Mouse (Mus musculus) heart, embryonic 12.5 days (tissue): ENCODE data around the gene Aagab. TPM values are rescaled to one million over a fixed set of nuclear protein-coding genes. Genes with fewer than 3 reads are reported as not detected.

Source experiments
- ATAC-seq: fragments of 200-750 bp; cut with Nextera tagmentation; 2 replicates; pipeline ENCODE4 v1.8.0; 2017; ENCODE audit warnings: moderate TSS enrichment, moderate library complexity; ENCODE audit not compliant: insufficient number of reproducible peaks, low FRiP score
- H3K27ac ChIP-seq: fragments of 300-500 bp; sonication (generic); 2 replicates; pipeline ENCODE4 v1.5.1; 2016; ENCODE audit warnings: mild to moderate bottlenecking, moderate library complexity; ENCODE audit not compliant: poor library complexity, severe bottlenecking
- H3K27me3 ChIP-seq: fragments of 300-500 bp; sonication (generic); replicated peaks from 2 replicates; pipeline ENCODE4 v1.6.1; 2016; ENCODE audit warnings: mild to moderate bottlenecking, moderate library complexity
- H3K36me3 ChIP-seq: fragments of 300-500 bp; sonication (generic); 2 replicates; pipeline ENCODE4 v1.6.1; 2016; ENCODE audit warnings: mild to moderate bottlenecking, moderate library complexity
- H3K4me1 ChIP-seq: fragments of 300-500 bp; sonication (generic); replicated peaks from 2 replicates; pipeline ENCODE4 v1.6.1; 2016; ENCODE audit warnings: mild to moderate bottlenecking
- H3K4me2 ChIP-seq: fragments of 300-500 bp; sonication (generic); 2 replicates; pipeline ENCODE4 v1.6.1; 2016; ENCODE audit warnings: mild to moderate bottlenecking, moderate library complexity
- H3K4me3 ChIP-seq: fragments of 300-500 bp; sonication (generic); 2 replicates; pipeline ENCODE4 v1.5.1; 2016; ENCODE audit warnings: mild to moderate bottlenecking
- H3K9ac ChIP-seq: fragments of 300-500 bp; sonication (generic); 2 replicates; pipeline ENCODE4 v1.6.1; 2016; ENCODE audit warnings: mild to moderate bottlenecking, moderate library complexity
- H3K9me3 ChIP-seq: fragments of 300-500 bp; sonication (generic); replicated peaks from 2 replicates; pipeline ENCODE4 v1.6.1; 2016; ENCODE audit warnings: mild to moderate bottlenecking, moderate library complexity
- WGBS: fragments of 180-500 bp; shearing (Covaris S2); methylation state at CpG from one replicate; pipeline ENCODE4 v1.1.7; 2016; 5-methylcytosine and 5-hydroxymethylcytosine counted together
- polyA plus RNA-seq: library from polyadenylated mRNA; unstranded; fragments of >200 nt; fragmentation: Nextera tagmentation; extraction: Ambion mirVana; gene quantifications from 2 replicates; pipeline ENCODE4 v1.2.1, GENCODE M21; 2016

Gene Aagab
- polyA plus RNA-seq, 1 experiment from 2014 or later: 23.2 TPM

- H3K4me2 ChIP-seq: no peak overlapping the region
- peaks cover 43% of the 10 kb centered on the region for H3K4me1 ChIP-seq
- no peaks in the 10 kb centered on the region for H3K27me3 ChIP-seq
- ATAC-seq: no peak
- H3K9ac ChIP-seq: no peak overlapping the region
- no peak overlapping the region for H3K4me3 ChIP-seq
- 76% methylated on average over 2 of the region's 2 CpGs for WGBS
- H3K36me3 ChIP-seq: no peaks in the 10 kb centered on the region
- no peak overlapping the region for H3K27ac ChIP-seq
- no peaks in the 10 kb centered on the region for H3K9me3 ChIP-seq
Measured at GRCm38 (mm10) chr9:63606594-63606993, 4.1 kb downstream of the Aagab start.

- WGBS: 75% methylated on average over 6 of the region's 6 CpGs
- H3K4me2 ChIP-seq: no peak overlapping the region
- H3K9ac ChIP-seq: no peak overlapping the region
- ATAC-seq: no peak
- H3K27me3 ChIP-seq: no peaks in the 10 kb centered on the region
- no peak overlapping the region for H3K4me3 ChIP-seq
- H3K27ac ChIP-seq: no peak overlapping the region
- H3K4me1 ChIP-seq: peaks cover 56% of the 10 kb centered on the region
- H3K36me3 ChIP-seq: no peaks in the 10 kb centered on the region
- no peaks in the 10 kb centered on the region for H3K9me3 ChIP-seq
Measured at GRCm38 (mm10) chr9:63608006-63608405, 5.5 kb downstream of the Aagab start.

- no peak for ATAC-seq
- no peak overlapping the region for H3K4me2 ChIP-seq
Measured at GRCm38 (mm10) chr9:63609246-63609645, 6.8 kb downstream of the Aagab start.

GRCm38 (mm10) chr9:63609776-63610175 lies 7.3 kb downstream of the Aagab start:
- Histone ChIP-seq H3K4me1 (peaks cover 47% of the 10 kb centered on the region), H3K9me3 (no peaks in the 10 kb centered on the region), H3K27ac (no peak overlapping the region), H3K4me2 (no peak overlapping the region), H3K27me3 (no peaks in the 10 kb centered on the region), H3K4me3 (no peak overlapping the region), H3K9ac (no peak overlapping the region), H3K36me3 (no peaks in the 10 kb centered on the region)
- WGBS: 87% methylated on average over 2 of the region's 2 CpGs
- ATAC-seq: no peak

More at GRCm38 (mm10) chr9:63609246-63609645, 6.8 kb downstream of the Aagab start:
- no peak overlapping the region for H3K27ac ChIP-seq
- H3K9me3 ChIP-seq: no peaks in the 10 kb centered on the region
- no peaks in the 10 kb centered on the region for H3K36me3 ChIP-seq
- WGBS: 69% methylated on average over 8 of the region's 8 CpGs
- peaks cover 49% of the 10 kb centered on the region for H3K4me1 ChIP-seq
- H3K9ac ChIP-seq: no peak overlapping the region
- no peaks in the 10 kb centered on the region for H3K27me3 ChIP-seq
- H3K4me3 ChIP-seq: no peak overlapping the region

GRCm38 (mm10) chr9:63610231-63610630 lies 7.8 kb downstream of the Aagab start:
- no peak for ATAC-seq
- Histone ChIP-seq H3K9ac (no peak overlapping the region), H3K4me2 (no peak overlapping the region), H3K9me3 (no peaks in the 10 kb centered on the region), H3K27me3 (no peaks in the 10 kb centered on the region), H3K36me3 (no peaks in the 10 kb centered on the region), H3K4me3 (no peak overlapping the region), H3K27ac (no peak overlapping the region), H3K4me1 (peaks cover 43% of the 10 kb centered on the region)
- WGBS: 90% methylated on average over 6 of the region's 6 CpGs

- Histone ChIP-seq H3K27ac (peak overlapping the region; percentile 2), H3K27me3 (no peaks in the 10 kb centered on the region), H3K36me3 (no peaks in the 10 kb centered on the region), H3K4me1 (peaks cover 40% of the 10 kb centered on the region), H3K4me2 (0 out of 2 replicates have a peak overlapping the region, but pooled peaks have one; percentile 11), H3K9ac (0 out of 2 replicates have a peak overlapping the region, but pooled peaks have one; percentile 3), H3K4me3 (no peak overlapping the region), H3K9me3 (no peaks in the 10 kb centered on the region)
- 0 out of 2 replicates have a peak, but pooled peaks have one; percentile 25 for ATAC-seq
- WGBS: 25% methylated on average over 13 of the region's 13 CpGs
Measured at GRCm38 (mm10) chr9:63610841-63611366, 8.4 kb downstream of the Aagab start.

- no peak overlapping the region for H3K27ac ChIP-seq
- ATAC-seq: no peak
- H3K36me3 ChIP-seq: peaks cover 6% of the 10 kb centered on the region
- H3K9ac ChIP-seq: peak overlapping the region; percentile 32; the same call in 1 of the 2 replicates
- H3K4me2 ChIP-seq: no peak overlapping the region
- H3K4me3 ChIP-seq: no peak overlapping the region
- H3K4me1 ChIP-seq: peaks cover 37% of the 10 kb centered on the region
- WGBS: 57% methylated on average over 5 of the region's 5 CpGs
- no peaks in the 10 kb centered on the region for H3K27me3 ChIP-seq
- no peaks in the 10 kb centered on the region for H3K9me3 ChIP-seq
Measured at GRCm38 (mm10) chr9:63611967-63612366, 9.5 kb downstream of the Aagab start.

- ATAC-seq: no peak
- H3K4me3 ChIP-seq: no peak overlapping the region
- H3K9ac ChIP-seq: 0 out of 2 replicates have a peak overlapping the region, but pooled peaks have one; percentile 32
- WGBS: 60% methylated on average over 16 of the region's 16 CpGs
- peaks cover 37% of the 10 kb centered on the region for H3K4me1 ChIP-seq
- no peaks in the 10 kb centered on the region for H3K9me3 ChIP-seq
- H3K27ac ChIP-seq: no peak overlapping the region
- H3K36me3 ChIP-seq: peaks cover 15% of the 10 kb centered on the region
- H3K27me3 ChIP-seq: no peaks in the 10 kb centered on the region
- H3K4me2 ChIP-seq: peak overlapping the region; percentile 3; the same call in 1 of the 2 replicates
Measured at GRCm38 (mm10) chr9:63612565-63613515, 10.4 kb downstream of the Aagab start.

GRCm38 (mm10) chr9:63613569-63613968 lies 11.1 kb downstream of the Aagab start:
- Histone ChIP-seq H3K9ac (no peak overlapping the region), H3K4me1 (peaks cover 37% of the 10 kb centered on the region), H3K27me3 (no peaks in the 10 kb centered on the region), H3K9me3 (no peaks in the 10 kb centered on the region), H3K4me2 (peak overlapping the region; percentile 3; the same call in 1 of the 2 replicates), H3K36me3 (peaks cover 22% of the 10 kb centered on the region), H3K4me3 (no peak overlapping the region), H3K27ac (no peak overlapping the region)
- no peak; the same call in 1 of the 2 replicates for ATAC-seq
- 33% methylated on average over 1 of the region's 1 CpGs for WGBS

GRCm38 (mm10) chr9:63614018-63614985 lies 11.8 kb downstream of the Aagab start:
- ATAC-seq: no peak
- H3K4me1 ChIP-seq: peaks cover 36% of the 10 kb centered on the region
- no peak overlapping the region for H3K27ac ChIP-seq
- H3K36me3 ChIP-seq: peaks cover 28% of the 10 kb centered on the region
- no peak overlapping the region for H3K9ac ChIP-seq
- H3K4me2 ChIP-seq: no peak overlapping the region
- no peak overlapping the region for H3K4me3 ChIP-seq
- 85% methylated on average over 11 of the region's 11 CpGs for WGBS
- H3K27me3 ChIP-seq: no peaks in the 10 kb centered on the region
- H3K9me3 ChIP-seq: no peaks in the 10 kb centered on the region
